Mouse (Mus musculus) duodenum, adult 2 months (tissue): Measurements from ENCODE around the gene Calm5. TPM values are rescaled to one million over a fixed set of nuclear protein-coding genes. Genes with fewer than 3 reads are reported as not detected.

Experiments used
- polyA plus RNA-seq: library from polyadenylated mRNA; depleted of rRNA; stranded (reverse); fragments of >200 nt; gene quantifications from 2 replicates; pipeline ENCODE4 v1.2.3, GENCODE M21; 2012; ENCODE audit warnings: low replicate concordance; rRNA removed

Calm5 gene
- not detected in 2 replicates for polyA plus RNA-seq

DNA sequence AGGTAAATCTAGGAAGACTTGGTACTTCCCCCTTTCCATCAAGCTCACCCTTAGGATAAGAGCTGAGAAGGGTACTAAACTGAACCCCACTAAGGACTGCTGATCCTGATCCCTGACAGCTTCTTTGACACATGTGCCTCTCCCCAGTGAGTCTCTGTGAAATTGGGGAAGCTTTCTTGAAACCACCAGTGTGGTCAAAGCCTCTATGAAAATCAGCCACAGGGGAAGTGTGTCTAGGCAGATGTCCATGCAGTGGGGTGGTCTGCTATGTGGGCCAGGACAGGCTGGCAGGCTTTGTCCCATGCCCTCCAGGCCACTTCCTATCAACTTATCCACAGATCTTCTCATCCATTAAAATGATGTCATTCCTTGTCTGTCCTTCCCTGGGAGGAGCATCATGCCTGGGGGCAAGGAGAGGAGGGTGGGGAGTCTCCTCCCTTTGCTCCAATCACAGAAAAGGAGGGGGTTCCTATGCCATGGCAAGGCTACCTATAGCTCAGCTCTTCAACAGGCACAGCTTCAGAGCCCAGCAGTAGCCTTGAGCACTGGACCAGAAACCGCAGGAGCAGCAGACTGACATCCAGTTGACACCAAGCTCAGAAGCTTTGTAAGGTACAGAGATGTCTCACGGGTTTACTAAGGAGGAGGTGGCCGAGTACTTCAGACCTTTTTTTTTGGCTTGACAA is at the start of gene Calm5:
Gene Calm5, plus strand, starts transcription at position 526 of the 686 bp plus-strand sequence.

DNA sequence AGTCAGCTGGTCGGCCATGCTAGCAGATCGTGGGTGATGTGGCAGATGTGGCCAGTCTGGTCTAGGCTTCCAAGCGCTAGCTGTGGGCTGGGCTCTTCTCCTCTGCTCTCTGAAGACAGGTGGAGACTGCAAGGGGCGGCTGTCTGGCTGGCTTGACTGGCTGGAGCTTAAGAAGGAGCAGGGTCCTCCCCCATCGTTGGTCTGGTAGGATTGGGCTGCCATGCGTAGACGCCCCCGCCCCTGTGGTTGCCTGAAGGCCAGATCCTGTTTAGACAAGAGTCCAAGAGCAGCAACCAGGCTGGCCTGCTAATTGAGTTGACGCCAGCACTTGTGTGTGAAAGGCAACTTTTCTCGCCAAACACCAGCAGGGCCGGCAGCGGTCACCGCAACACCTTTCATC is 49.8 kb upstream of the Calm5 start, which contains the start of gene Calml3:
Gene Calml3, minus strand, starts transcription at position 131 of the 400 bp plus-strand sequence.

DNA sequence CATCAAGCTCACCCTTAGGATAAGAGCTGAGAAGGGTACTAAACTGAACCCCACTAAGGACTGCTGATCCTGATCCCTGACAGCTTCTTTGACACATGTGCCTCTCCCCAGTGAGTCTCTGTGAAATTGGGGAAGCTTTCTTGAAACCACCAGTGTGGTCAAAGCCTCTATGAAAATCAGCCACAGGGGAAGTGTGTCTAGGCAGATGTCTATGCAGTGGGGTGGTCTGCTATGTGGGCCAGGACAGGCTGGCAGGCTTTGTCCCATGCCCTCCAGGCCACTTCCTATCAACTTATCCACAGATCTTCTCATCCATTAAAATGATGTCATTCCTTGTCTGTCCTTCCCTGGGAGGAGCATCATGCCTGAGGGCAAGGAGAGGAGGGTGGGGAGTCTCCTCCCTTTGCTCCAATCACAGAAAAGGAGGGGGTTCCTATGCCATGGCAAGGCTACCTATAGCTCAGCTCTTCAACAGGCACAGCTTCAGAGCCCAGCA is 16.6 kb upstream of the Calm5 start, which contains the start of gene Calm4:
Gene Calm4, plus strand, starts transcription at position 446 of the 496 bp plus-strand sequence.

Other genes with a start within 250 kb of the Calm5 start
- gene Fam208b, start 243.1 kb upstream of the Calm5 start, polyA plus RNA-seq = 0.18 and 0.47 TPM in 2 replicates
- gene Asb13, start 220.1 kb upstream of the Calm5 start, polyA plus RNA-seq = 14.8 and 19.7 TPM in 2 replicates
- gene Calml3, start 49.9 kb upstream of the Calm5 start, polyA plus RNA-seq = not detected in 2 replicates
- not detected in 2 replicates for gene Calm4, start 16.4 kb upstream of the Calm5 start, polyA plus RNA-seq
- gene Net1, start 64.0 kb downstream of the Calm5 start, polyA plus RNA-seq = 23.2 and 32.9 TPM in 2 replicates
- 17.8 and 30.3 TPM in 2 replicates for gene Tubal3, start 64.1 kb downstream of the Calm5 start, polyA plus RNA-seq
- gene Ucn3, start 91.2 kb downstream of the Calm5 start, polyA plus RNA-seq = 2.0 and 4.2 TPM in 2 replicates
- gene Akr1c14, start 194.8 kb downstream of the Calm5 start, polyA plus RNA-seq = 0.40 and 1.2 TPM in 2 replicates